Mouse (Mus musculus): ENCODE measurements around the gene 9530053A07Rik.
A peak's percentile ranks its signal among the peaks of the same experiment; 100 is the strongest.

The 9530053A07Rik gene

GRCm38 (mm10) chr7:28169489-28170422, 40.5 kb downstream of the 9530053A07Rik start, which contains the start of gene Fbl:
Gene Fbl, plus strand, starts transcription at chr7:28169710.
- DNase-seq (ENCODE audit: low read depth in 2 of 2, low spot score in 2 of 2) = peak; percentile 85 to 86

- DNase-seq (ENCODE audit: low read depth in 2 of 2, low spot score in 2 of 2) = no peak
These were observed 46.1 kb downstream of the 9530053A07Rik start for GRCm38 (mm10) chr7:28175358-28175757.

- DNase-seq (ENCODE audit: low read depth in 2 of 2, low spot score in 2 of 2) = peak; percentile 97 to 99
These were observed 50.0 kb downstream of the 9530053A07Rik start, which contains the start of gene Dyrk1b for GRCm38 (mm10) chr7:28179228-28179627. Gene Dyrk1b, plus strand, starts transcription at chr7:28179469.

GRCm38 (mm10) chr7:28179741-28180377, 50.6 kb downstream of the 9530053A07Rik start:
- peak; percentile 80 to 82 for DNase-seq (ENCODE audit: low read depth in 2 of 2, low spot score in 2 of 2)

GRCm38 (mm10) chr7:28180890-28181289, 51.6 kb downstream of the 9530053A07Rik start:
- DNase-seq (ENCODE audit: low read depth in 2 of 2, low spot score in 2 of 2) = no peak

GRCm38 (mm10) chr7:28181376-28181775, 52.1 kb downstream of the 9530053A07Rik start:
- no peak for DNase-seq (ENCODE audit: low read depth in 2 of 2, low spot score in 2 of 2)

- DNase-seq (ENCODE audit: low read depth in 2 of 2, low spot score in 2 of 2) = no peak
These were observed 53.1 kb downstream of the 9530053A07Rik start for GRCm38 (mm10) chr7:28182320-28182719.

GRCm38 (mm10) chr7:28185884-28186283, 56.6 kb downstream of the 9530053A07Rik start:
- no peak for DNase-seq (ENCODE audit: low read depth in 2 of 2, low spot score in 2 of 2)

GRCm38 (mm10) chr7:28186631-28187030, 57.4 kb downstream of the 9530053A07Rik start:
- DNase-seq (ENCODE audit: low read depth in 2 of 2, low spot score in 2 of 2) = no peak

GRCm38 (mm10) chr7:28191489-28191888, 62.2 kb downstream of the 9530053A07Rik start:
- no peak for DNase-seq (ENCODE audit: low read depth in 2 of 2, low spot score in 2 of 2)

- no peak for DNase-seq (ENCODE audit: low read depth in 2 of 2, low spot score in 2 of 2)
These were observed 62.6 kb downstream of the 9530053A07Rik start for GRCm38 (mm10) chr7:28191903-28192302.

- no peak for DNase-seq (ENCODE audit: low read depth in 2 of 2, low spot score in 2 of 2)
These were observed 66.3 kb downstream of the 9530053A07Rik start for GRCm38 (mm10) chr7:28195414-28196098.

GRCm38 (mm10) chr7:28196528-28196927, 67.3 kb downstream of the 9530053A07Rik start:
- DNase-seq (ENCODE audit: low read depth in 2 of 2, low spot score in 2 of 2) = no peak

GRCm38 (mm10) chr7:28199054-28199453, 69.8 kb downstream of the 9530053A07Rik start:
- DNase-seq (ENCODE audit: low read depth in 2 of 2, low spot score in 2 of 2) = no peak

- no peak for DNase-seq (ENCODE audit: low read depth in 2 of 2, low spot score in 2 of 2)
These were observed 74.2 kb downstream of the 9530053A07Rik start for GRCm38 (mm10) chr7:28203207-28204108.

GRCm38 (mm10) chr7:28206044-28206600, 76.9 kb downstream of the 9530053A07Rik start:
- DNase-seq (ENCODE audit: low read depth in 2 of 2, low spot score in 2 of 2) = peak in 1 of 2 experiments; percentile 9

- no peak for DNase-seq (ENCODE audit: low read depth in 2 of 2, low spot score in 2 of 2)
These were observed 79.2 kb downstream of the 9530053A07Rik start for GRCm38 (mm10) chr7:28208396-28208987.

- peak; percentile 34 to 55 for DNase-seq (ENCODE audit: low read depth in 2 of 2, low spot score in 2 of 2)
These were observed 79.8 kb downstream of the 9530053A07Rik start for GRCm38 (mm10) chr7:28208988-28209508.

GRCm38 (mm10) chr7:28210731-28211130, 81.5 kb downstream of the 9530053A07Rik start:
- no peak for DNase-seq (ENCODE audit: low read depth in 2 of 2, low spot score in 2 of 2)
